Mouse (Mus musculus): ENCODE results near the gene Xcl1. TPM values are rescaled to one million over a fixed set of nuclear protein-coding genes. Genes with fewer than 3 reads are reported as not detected.

Gene Xcl1
- polyA plus RNA-seq, 1 experiment from 2014 or later, result not detected

DNA sequence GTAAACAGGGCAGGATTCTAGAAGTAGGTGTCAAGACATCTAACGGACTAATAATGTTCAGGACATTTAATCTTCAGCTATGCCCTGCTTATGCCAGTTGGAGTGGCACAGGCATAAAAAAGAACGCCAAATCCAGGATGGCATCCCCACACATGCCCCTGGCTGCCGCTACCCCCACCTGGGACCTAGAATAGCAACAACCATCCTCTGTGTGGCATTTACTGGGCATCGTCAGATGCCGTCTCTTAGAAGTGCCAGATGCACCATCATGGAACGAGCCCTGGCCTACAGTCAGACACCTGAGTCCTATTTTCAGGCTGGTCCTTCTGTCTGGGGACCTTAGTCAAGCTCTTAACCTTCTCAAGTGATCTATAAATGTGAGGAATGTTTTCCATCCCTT, 34.6 kb downstream of the Xcl1 start:
- no peaks in the 10 kb centered on the region for H3K27me3 ChIP-seq (ENCODE audit: control insufficient read depth, insufficient read depth, low read length)
- no peak overlapping the region for H3K9ac ChIP-seq (ENCODE audit: low read length)
- H3K27ac ChIP-seq (replicated peaks in 1 of 2; ENCODE audit: control insufficient read depth in 1 of 2, insufficient read depth in 1 of 2, low read depth in 2 of 2, low read length in 2 of 2), result no peak overlapping the region
- no peak overlapping the region for H3K4me2 ChIP-seq (ENCODE audit: low read length)
- H3K4me1 ChIP-seq (ENCODE audit: control insufficient read depth in 2 of 2, insufficient read depth in 2 of 2, low read length in 2 of 2), result peaks cover 14 to 28% of the 10 kb centered on the region in 2 experiments
- no peak overlapping the region for H3K4me3 ChIP-seq (ENCODE audit: control insufficient read depth in 1 of 2, insufficient read depth in 1 of 2, low read depth in 1 of 2, low read length in 2 of 2)
- H3K9me3 ChIP-seq (ENCODE audit: control insufficient read depth, low read length), result no peaks in the 10 kb centered on the region
- WGBS, result 85% methylated on average over 6 of the region's 6 CpGs
- no peaks in the 10 kb centered on the region for H3K36me3 ChIP-seq (ENCODE audit: control insufficient read depth, insufficient read depth, low read length)
- no peak for ATAC-seq (ENCODE audit: insufficient number of reproducible peaks, insufficient read depth, low FRiP score, low read depth)

DNA sequence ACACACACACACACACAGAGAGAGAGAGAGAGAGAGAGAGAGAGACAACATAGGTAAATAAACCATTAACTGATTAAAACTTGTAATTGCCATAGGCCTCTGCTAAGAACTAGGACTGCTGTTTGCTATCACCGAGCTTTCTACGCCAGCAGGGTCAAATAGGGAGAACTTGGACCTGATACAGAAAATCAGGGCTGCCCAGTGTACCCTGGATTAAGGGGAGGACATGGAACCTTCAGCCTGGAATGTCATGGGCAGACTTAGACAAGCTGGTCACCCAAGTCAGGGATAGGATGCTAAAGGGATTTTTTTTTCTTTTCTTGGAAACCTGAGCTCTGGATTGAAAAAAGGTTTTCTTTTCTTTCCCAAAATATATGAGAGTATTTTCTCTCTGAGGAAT, 35.1 kb downstream of the Xcl1 start:
- Histone ChIP-seq H3K27me3 (ENCODE audit: control insufficient read depth, insufficient read depth, low read length) (no peaks in the 10 kb centered on the region), H3K4me2 (ENCODE audit: low read length) (no peak overlapping the region), H3K36me3 (ENCODE audit: control insufficient read depth, insufficient read depth, low read length) (no peaks in the 10 kb centered on the region), H3K4me1 (ENCODE audit: control insufficient read depth in 2 of 2, insufficient read depth in 2 of 2, low read length in 2 of 2) (peaks cover 16 to 29% of the 10 kb centered on the region in 2 experiments), H3K9ac (ENCODE audit: low read length) (no peak overlapping the region), H3K27ac (replicated peaks in 1 of 2; ENCODE audit: control insufficient read depth in 1 of 2, insufficient read depth in 1 of 2, low read depth in 2 of 2, low read length in 2 of 2) (no peak overlapping the region), H3K4me3 (ENCODE audit: control insufficient read depth in 1 of 2, insufficient read depth in 1 of 2, low read depth in 1 of 2, low read length in 2 of 2) (no peak overlapping the region), H3K9me3 (ENCODE audit: control insufficient read depth, low read length) (no peaks in the 10 kb centered on the region)
- ATAC-seq (ENCODE audit: insufficient number of reproducible peaks, insufficient read depth, low FRiP score, low read depth), result no peak
- 46% methylated on average over 2 of the region's 2 CpGs for WGBS

DNA sequence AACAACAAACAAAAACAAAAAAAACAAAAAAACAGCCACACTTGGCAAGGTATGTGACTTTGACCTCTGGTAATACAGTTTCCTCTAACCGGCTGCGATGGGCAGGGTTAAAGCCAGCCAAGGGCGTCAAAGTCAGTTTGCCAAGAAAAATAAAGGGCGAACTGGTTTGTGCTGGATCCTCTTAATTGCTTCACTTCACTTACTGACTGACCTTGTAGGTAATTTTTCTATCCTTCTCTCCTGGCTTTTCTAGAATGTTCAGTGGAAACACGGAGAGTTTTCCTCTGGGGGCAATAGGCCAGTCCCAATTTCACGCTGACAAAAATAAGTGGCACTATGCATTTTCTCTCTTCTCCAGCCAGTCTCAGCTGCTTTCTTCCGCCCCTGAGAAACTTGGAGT, 35.8 kb downstream of the Xcl1 start:
- H3K9me3 ChIP-seq (ENCODE audit: control insufficient read depth, low read length), result no peaks in the 10 kb centered on the region
- H3K9ac ChIP-seq (ENCODE audit: low read length), result peak overlapping the region; percentile 66
- peak overlapping the region; percentile 81 for H3K4me2 ChIP-seq (ENCODE audit: low read length)
- peaks cover 16 to 29% of the 10 kb centered on the region in 2 experiments for H3K4me1 ChIP-seq (ENCODE audit: control insufficient read depth in 2 of 2, insufficient read depth in 2 of 2, low read length in 2 of 2)
- no peaks in the 10 kb centered on the region for H3K36me3 ChIP-seq (ENCODE audit: control insufficient read depth, insufficient read depth, low read length)
- H3K27me3 ChIP-seq (ENCODE audit: control insufficient read depth, insufficient read depth, low read length), result no peaks in the 10 kb centered on the region
- 32% methylated on average over 7 of the region's 7 CpGs for WGBS
- no peak for ATAC-seq (ENCODE audit: insufficient number of reproducible peaks, insufficient read depth, low FRiP score, low read depth)
- peak overlapping the region; percentile 80 to 87; a peak in 3 of 4 replicates for H3K27ac ChIP-seq (replicated peaks in 1 of 2; ENCODE audit: control insufficient read depth in 1 of 2, insufficient read depth in 1 of 2, low read depth in 2 of 2, low read length in 2 of 2)
- H3K4me3 ChIP-seq (ENCODE audit: control insufficient read depth in 1 of 2, insufficient read depth in 1 of 2, low read depth in 1 of 2, low read length in 2 of 2), result peak overlapping the region; percentile 48 to 85

DNA sequence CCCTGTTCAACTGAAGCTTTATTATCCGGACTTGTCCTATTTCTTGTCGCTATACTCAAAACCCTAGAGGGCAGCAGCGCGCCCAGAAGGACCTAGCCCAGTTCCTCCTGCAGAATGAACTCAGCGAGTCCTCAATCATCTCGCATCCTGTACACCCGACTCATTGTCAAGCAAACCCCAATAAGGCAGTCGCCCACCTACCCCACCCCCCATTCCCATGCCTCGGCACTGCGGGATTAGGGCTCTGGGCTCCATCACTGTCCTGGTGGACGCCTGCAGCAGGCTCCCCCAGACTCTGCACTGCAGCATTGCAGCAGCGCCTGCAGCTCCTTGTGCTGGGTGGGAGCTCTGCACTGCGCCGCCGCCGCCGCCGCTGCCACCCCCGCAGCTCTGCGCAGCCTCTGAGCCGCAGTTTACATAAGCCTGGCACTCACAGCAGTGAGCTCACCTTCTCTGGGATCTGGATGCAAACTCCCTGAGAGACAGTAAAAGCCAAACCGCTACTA, 36.4 kb downstream of the Xcl1 start:
- Histone ChIP-seq H3K4me3 (ENCODE audit: control insufficient read depth in 1 of 2, insufficient read depth in 1 of 2, low read depth in 1 of 2, low read length in 2 of 2) (peak overlapping the region; percentile 48 to 85), H3K9ac (ENCODE audit: low read length) (peak overlapping the region; percentile 66), H3K9me3 (ENCODE audit: control insufficient read depth, low read length) (no peaks in the 10 kb centered on the region), H3K27ac (replicated peaks in 1 of 2; ENCODE audit: control insufficient read depth in 1 of 2, insufficient read depth in 1 of 2, low read depth in 2 of 2, low read length in 2 of 2) (peak overlapping the region; percentile 80 to 87), H3K4me1 (ENCODE audit: control insufficient read depth in 2 of 2, insufficient read depth in 2 of 2, low read length in 2 of 2) (peaks cover 16 to 29% of the 10 kb centered on the region in 2 experiments), H3K27me3 (ENCODE audit: control insufficient read depth, insufficient read depth, low read length) (no peaks in the 10 kb centered on the region), H3K36me3 (ENCODE audit: control insufficient read depth, insufficient read depth, low read length) (no peaks in the 10 kb centered on the region), H3K4me2 (ENCODE audit: low read length) (peak overlapping the region; percentile 81)
- ATAC-seq (ENCODE audit: insufficient number of reproducible peaks, insufficient read depth, low FRiP score, low read depth), result peak; percentile 81
- WGBS, result under 1% methylated on average over 22 of the region's 22 CpGs

DNA sequence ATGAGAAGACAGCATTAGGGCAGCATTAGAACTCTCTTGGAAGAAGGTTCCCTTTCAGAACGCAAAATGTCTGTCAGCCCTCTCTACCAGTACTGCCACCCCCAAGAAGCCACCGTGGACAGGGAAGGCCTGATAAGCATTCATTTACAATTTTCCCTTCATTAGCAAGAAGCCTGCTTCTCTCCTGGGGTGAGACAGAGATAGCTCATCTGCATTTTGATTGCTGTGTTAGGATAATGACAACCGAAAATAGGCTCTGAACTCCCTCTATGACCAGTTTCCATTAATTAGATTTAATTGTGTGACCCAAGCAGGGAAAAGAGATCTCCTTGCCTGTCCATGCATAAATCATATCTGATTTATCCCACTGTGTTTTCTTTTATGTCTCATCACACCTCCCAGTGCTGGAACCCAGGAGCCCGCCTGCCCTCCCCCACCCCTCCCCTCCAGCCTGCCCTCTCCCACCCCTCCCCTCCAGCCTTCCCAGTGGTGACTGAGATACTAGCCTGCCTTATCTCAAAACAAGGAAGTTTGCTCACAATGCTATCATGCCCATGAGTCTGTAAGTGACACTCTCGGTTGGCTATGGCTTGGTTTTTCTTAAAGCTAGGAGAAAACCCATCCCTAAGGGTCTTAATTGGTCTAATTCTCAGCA, 38.0 kb downstream of the Xcl1 start:
- 17% methylated on average over 5 of the region's 5 CpGs for WGBS
- no peak for ATAC-seq (ENCODE audit: insufficient number of reproducible peaks, insufficient read depth, low FRiP score, low read depth)
- Histone ChIP-seq H3K9me3 (ENCODE audit: control insufficient read depth, low read length) (no peaks in the 10 kb centered on the region), H3K27me3 (ENCODE audit: control insufficient read depth, insufficient read depth, low read length) (no peaks in the 10 kb centered on the region), H3K27ac (replicated peaks in 1 of 2; ENCODE audit: control insufficient read depth in 1 of 2, insufficient read depth in 1 of 2, low read depth in 2 of 2, low read length in 2 of 2) (peak overlapping the region; percentile 79 to 89), H3K9ac (ENCODE audit: low read length) (peak overlapping the region; percentile 51; the same call in 1 of the 2 replicates), H3K4me2 (ENCODE audit: low read length) (peak overlapping the region; percentile 40), H3K4me3 (ENCODE audit: control insufficient read depth in 1 of 2, insufficient read depth in 1 of 2, low read depth in 1 of 2, low read length in 2 of 2) (no peak overlapping the region), H3K36me3 (ENCODE audit: control insufficient read depth, insufficient read depth, low read length) (no peaks in the 10 kb centered on the region), H3K4me1 (ENCODE audit: control insufficient read depth in 2 of 2, insufficient read depth in 2 of 2, low read length in 2 of 2) (peaks cover 16 to 29% of the 10 kb centered on the region in 2 experiments)

DNA sequence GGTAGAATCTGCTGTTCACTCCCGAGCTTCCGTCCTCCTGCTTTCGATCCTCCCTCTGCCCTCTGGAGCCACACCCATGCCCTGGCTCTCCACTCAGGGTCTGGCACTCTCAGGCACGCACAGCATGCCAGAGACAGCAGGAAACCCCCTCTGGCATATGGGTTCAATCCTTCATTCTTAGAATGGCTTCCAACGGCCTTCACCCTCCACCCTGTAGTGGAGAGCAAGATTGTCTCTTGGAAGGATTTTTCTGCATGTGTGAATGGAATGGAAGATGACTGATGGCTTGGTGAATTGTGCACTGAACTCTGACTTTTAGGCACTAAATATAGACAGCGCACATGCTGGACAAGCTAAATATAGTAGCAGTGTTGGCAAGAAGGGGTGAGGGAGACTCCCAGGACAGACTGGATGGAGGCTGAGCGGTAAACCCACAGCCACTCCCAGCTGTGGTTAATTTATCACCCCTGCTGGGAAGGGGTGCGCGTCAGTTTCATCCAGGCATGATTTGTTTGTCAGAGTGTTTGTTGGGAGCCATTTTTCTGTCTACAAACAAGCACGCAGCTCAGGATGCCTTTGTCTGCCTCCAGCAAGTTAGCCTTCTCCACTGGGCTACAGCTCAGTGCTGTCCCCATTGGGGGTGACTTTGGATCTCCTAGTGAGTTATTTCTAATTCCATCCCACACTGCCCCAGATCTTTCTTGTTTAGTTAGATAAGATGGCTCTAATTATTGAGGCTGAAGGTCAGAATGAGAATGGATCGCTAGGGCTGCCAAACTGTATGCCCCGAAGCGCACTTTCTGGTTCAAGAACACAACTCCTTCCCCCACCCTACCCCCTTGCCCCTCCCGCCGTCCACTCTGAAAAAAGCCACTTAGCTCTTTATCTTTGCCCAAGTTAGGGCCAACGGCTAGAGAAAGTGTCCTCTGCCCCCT, 38.8 kb downstream of the Xcl1 start:
- Histone ChIP-seq H3K4me1 (ENCODE audit: control insufficient read depth in 2 of 2, insufficient read depth in 2 of 2, low read length in 2 of 2) (peaks cover 16 to 29% of the 10 kb centered on the region in 2 experiments), H3K9ac (ENCODE audit: low read length) (peak overlapping the region; percentile 51; the same call in 1 of the 2 replicates), H3K27ac (replicated peaks in 1 of 2; ENCODE audit: control insufficient read depth in 1 of 2, insufficient read depth in 1 of 2, low read depth in 2 of 2, low read length in 2 of 2) (peak overlapping the region; percentile 79 to 89), H3K27me3 (ENCODE audit: control insufficient read depth, insufficient read depth, low read length) (no peaks in the 10 kb centered on the region), H3K9me3 (ENCODE audit: control insufficient read depth, low read length) (no peaks in the 10 kb centered on the region), H3K4me2 (ENCODE audit: low read length) (peak overlapping the region; percentile 40), H3K4me3 (ENCODE audit: control insufficient read depth in 1 of 2, insufficient read depth in 1 of 2, low read depth in 1 of 2, low read length in 2 of 2) (no peak overlapping the region), H3K36me3 (ENCODE audit: control insufficient read depth, insufficient read depth, low read length) (no peaks in the 10 kb centered on the region)
- 17% methylated on average over 16 of the region's 16 CpGs for WGBS
- ATAC-seq (ENCODE audit: insufficient number of reproducible peaks, insufficient read depth, low FRiP score, low read depth), result peak; percentile 77

DNA sequence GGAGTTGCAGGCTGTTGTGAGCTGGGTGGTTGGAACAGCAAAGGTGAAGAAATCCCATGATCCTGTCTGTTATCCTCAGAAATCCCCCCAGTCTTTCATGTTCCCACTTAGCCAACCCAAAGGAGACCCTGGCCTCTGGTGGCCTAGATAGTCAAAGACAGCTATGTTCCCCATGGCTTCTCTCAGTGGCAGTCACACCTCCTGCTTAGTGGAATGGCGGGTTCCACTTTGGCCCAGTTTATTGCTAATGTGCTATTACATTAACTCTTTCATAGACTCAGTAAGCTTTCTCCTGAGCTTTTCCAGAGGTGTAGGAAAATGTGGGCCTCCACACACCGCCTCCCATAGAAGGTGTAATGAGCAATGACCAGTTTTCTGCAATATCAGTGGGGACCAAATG, 39.5 kb downstream of the Xcl1 start:
- WGBS, result 60% methylated on average over 2 of the region's 2 CpGs
- Histone ChIP-seq H3K4me3 (ENCODE audit: control insufficient read depth in 1 of 2, insufficient read depth in 1 of 2, low read depth in 1 of 2, low read length in 2 of 2) (no peak overlapping the region), H3K9ac (ENCODE audit: low read length) (no peak overlapping the region), H3K4me1 (ENCODE audit: control insufficient read depth in 2 of 2, insufficient read depth in 2 of 2, low read length in 2 of 2) (peaks cover 16 to 29% of the 10 kb centered on the region in 2 experiments), H3K36me3 (ENCODE audit: control insufficient read depth, insufficient read depth, low read length) (no peaks in the 10 kb centered on the region), H3K4me2 (ENCODE audit: low read length) (peak overlapping the region; percentile 40; the same call in 1 of the 2 replicates), H3K27me3 (ENCODE audit: control insufficient read depth, insufficient read depth, low read length) (no peaks in the 10 kb centered on the region), H3K27ac (replicated peaks in 1 of 2; ENCODE audit: control insufficient read depth in 1 of 2, insufficient read depth in 1 of 2, low read depth in 2 of 2, low read length in 2 of 2) (peak overlapping the region; percentile 79 to 89), H3K9me3 (ENCODE audit: control insufficient read depth, low read length) (no peaks in the 10 kb centered on the region)
- ATAC-seq (ENCODE audit: insufficient number of reproducible peaks, insufficient read depth, low FRiP score, low read depth), result no peak

Data from heart, embryonic 14.5 days (tissue).